Mouse (Mus musculus): Measurements from ENCODE around the gene Atg4b. TPM values are rescaled to one million over a fixed set of nuclear protein-coding genes. Genes with fewer than 3 reads are reported as not detected.
"Not testable (repeated sequence)": the region's sequence is repeated elsewhere in the genome, so short reads cannot be mapped to it uniquely, and the experiment has no call there.

Atg4b gene
- total RNA-seq, 2 experiments from 2014 or later = 70.2 to 87.6 TPM

DNA sequence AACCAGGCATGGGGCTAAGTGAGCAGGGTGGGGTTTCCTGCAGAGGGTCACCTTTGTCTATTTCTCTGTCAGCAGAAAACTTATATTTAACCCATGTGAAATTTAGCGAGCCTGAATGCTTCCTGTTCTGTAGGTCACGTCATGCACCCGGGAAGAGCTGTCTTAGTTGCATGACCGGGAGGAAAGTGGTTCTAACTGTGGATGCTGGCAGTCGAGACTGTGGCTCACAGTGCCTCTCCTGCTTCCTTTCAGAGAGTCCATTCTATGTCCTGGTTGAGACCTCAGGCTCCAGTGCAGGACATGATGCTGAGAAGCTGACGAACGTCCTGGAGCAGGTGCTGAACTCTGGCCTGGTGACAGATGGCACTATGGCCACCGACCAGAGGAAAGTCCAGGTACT is 87.3 kb downstream of the Atg4b start:
- intact Hi-C loops (cut with DNase I) = loop anchor here (10.0 kb wide), 1 partner anchor 236 kb away; no protein-coding TSS in a partner anchor
- not testable (repeated sequence) for DNase-seq (ENCODE audit: extremely low spot score in 1 of 2, low spot score in 2 of 2)

Other genes starting within 250 kb of the Atg4b start
- 10 to 100 TPM in 1 of 2 experiments, 1 to 10 TPM in 1; 9.4 to 10.8 TPM for gene Farp2, start 239.4 kb upstream of the Atg4b start, total RNA-seq (2021)
- 100 to 1,000 TPM; 390 TPM for gene Stk25, start 92.8 kb upstream of the Atg4b start, total RNA-seq (2021)
- 10 to 100 TPM; 25.0 to 26.6 TPM for gene Bok, start 65.8 kb upstream of the Atg4b start, total RNA-seq (2021)
- gene Thap4, start 3.4 kb downstream of the Atg4b start, total RNA-seq (2021) = 10 to 100 TPM; 31.2 to 32.7 TPM
- 10 to 100 TPM; 72.0 to 73.1 TPM for gene Dtymk, start 50.4 kb downstream of the Atg4b start, total RNA-seq (2021)
- 1 to 10 TPM; 10.0 TPM for gene Ing5, start 52.5 kb downstream of the Atg4b start, total RNA-seq (2021)
- 10 to 100 TPM; 11.0 to 14.1 TPM for gene D2hgdh, start 73.4 kb downstream of the Atg4b start, total RNA-seq (2021)
- not detected for gene Gal3st2, start 109.8 kb downstream of the Atg4b start, total RNA-seq (2021)
- under 1 TPM; 0.21 to 0.47 TPM for gene Gal3st2b, start 166.8 kb downstream of the Atg4b start, total RNA-seq (2021)
- gene Gal3st2c, start 239.0 kb downstream of the Atg4b start, total RNA-seq (2021) = under 1 TPM; 0.06 to 0.08 TPM

Measured in left cerebral cortex, postnatal 10 days (tissue).